Mouse (Mus musculus) megakaryocyte progenitor cell, adult 5-6 weeks (primary cell): Measurements from ENCODE around the gene Chn1. TPM values are rescaled to one million over a fixed set of nuclear protein-coding genes. Genes with fewer than 3 reads are reported as not detected.

Source experiments
- ATAC-seq: replicated peaks from 2 replicates; pipeline ENCODE4 v1.8.0; 2016; ENCODE audit warnings: mild to moderate bottlenecking, moderate TSS enrichment, inconsistent platforms; ENCODE audit not compliant: poor library complexity
- total RNA-seq, 2 experiments: library from RNA; stranded (forward) in 1 of 2; stranded (reverse) in 1 of 2; fragments of 157-497, 149-512 nt in 1 of 2; fragments of 200-1000 nt in 1 of 2; gene quantifications; 2 replicates each; pipeline versions ENCODE4 v1.2.3 to v1.2.4; 2015 to 2017

Chn1 gene
- total RNA-seq, 2 experiments from 2014 or later = 0.21 TPM; not detected in 1

DNA sequence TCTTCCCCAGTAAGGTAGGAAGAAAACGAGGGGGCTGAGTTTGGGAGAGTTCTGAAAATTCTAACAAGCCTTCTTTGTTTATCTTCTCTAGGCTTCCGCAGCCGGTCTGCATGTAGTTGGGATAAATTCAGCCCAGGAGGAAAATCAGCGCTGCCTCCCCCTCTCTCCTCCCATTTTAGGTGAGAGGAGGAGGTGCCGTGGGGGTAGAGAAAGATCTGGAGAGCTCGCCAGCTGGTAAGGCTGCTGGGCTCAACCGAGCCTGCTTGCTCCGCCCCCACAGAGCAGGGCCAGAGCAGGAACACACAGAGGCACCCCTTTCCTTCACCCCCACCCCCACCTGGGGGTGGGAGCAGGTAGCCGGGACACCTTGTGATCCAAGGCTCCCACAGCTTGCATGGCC, 178.4 kb downstream of the Chn1 start:
- ATAC-seq = no peak

- ATAC-seq = no peak
Measured at GRCm38 (mm10) chr2:73596326-73596725, 178.8 kb downstream of the Chn1 start.

- no peak for ATAC-seq
Measured at GRCm38 (mm10) chr2:73593101-73593439, 182.1 kb downstream of the Chn1 start.

GRCm38 (mm10) chr2:73592231-73593100, 182.7 kb downstream of the Chn1 start:
- peak; percentile 47; the same call in 1 of the 2 replicates for ATAC-seq

GRCm38 (mm10) chr2:73591246-73591645, 183.9 kb downstream of the Chn1 start:
- no peak for ATAC-seq

DNA sequence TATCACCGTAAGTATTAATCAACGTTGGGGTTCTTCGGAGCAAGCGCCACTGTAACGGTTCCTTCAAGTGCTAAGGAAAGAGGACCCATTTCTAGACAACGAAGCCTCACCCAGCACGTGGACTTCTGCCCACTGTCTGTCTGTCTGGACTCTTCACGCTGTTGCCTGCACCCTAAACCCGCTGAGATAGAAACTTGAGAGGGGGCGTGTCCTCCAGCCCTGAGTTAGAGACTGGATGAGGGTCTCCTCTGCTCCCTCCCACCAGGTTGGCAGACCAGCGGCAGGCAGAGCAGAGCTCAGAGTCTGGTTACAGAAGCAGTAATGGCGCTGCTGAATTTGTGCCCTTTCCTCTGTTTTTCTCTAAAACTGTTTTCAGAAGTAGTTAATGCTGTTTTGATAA, 185.0 kb downstream of the Chn1 start:
- ATAC-seq = no peak

GRCm38 (mm10) chr2:73588951-73589350, 186.2 kb downstream of the Chn1 start:
- no peak for ATAC-seq

- no peak for ATAC-seq
Measured at GRCm38 (mm10) chr2:73587109-73587506, 188.0 kb downstream of the Chn1 start.

GRCm38 (mm10) chr2:73586392-73587108, 188.6 kb downstream of the Chn1 start:
- ATAC-seq = no peak

DNA sequence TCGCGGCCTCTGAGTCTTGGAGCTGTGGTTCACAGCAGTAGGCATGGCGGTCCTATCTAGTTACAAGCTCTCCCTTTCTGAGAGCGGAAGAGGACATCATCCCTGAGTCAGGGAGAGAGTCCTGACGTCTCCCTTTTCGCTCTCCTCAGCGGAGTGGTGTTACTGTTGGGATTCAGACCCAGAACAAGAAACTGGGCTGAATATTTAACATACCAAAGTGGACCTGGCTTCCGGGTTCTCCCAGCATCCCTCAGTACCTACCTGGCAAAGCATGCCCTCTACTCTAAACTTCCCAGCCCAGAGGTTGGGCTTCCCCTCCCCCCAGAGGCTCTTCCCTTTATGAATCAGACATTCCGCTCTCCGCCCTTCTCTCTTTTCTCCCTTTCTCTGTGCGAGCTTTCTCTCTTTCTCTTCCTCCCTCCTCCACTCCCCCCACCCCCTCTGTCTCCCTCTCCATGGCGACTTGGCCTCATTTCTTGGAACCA, 189.8 kb downstream of the Chn1 start:
- no peak for ATAC-seq

DNA sequence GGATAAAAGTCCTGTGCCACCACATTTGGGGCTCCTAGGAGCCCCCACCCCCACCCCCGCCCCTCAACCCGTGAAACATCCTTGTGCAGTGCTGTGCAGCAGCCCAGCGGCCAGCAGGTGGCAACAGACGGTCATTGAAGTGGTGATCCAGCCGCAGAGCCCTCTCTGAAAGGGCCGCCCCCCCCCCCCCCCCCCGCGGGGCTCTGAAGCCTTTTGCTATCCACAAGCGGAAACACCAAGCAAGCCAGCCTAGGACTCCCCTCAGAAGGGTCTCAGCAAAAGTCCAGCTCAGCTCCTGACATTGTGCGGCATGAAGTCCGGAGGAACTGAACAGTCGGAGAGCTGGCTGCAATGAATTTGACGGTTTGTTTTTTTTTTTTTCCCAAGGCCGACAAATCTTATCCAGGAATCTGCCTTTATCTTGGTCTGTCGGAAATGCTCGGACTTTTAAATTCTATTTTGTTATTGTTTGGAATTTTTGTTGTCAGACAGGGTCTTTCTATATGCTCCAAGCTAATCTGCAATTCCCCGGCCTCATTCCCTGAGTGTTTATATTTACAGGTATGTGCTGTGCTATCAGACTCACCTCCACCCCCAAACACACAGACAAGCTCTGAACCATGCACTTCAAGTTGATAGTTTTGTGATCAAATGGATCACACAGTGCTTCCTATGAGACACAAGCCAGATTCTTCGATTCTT, 190.3 kb downstream of the Chn1 start:
- ATAC-seq = peak; percentile 95

DNA sequence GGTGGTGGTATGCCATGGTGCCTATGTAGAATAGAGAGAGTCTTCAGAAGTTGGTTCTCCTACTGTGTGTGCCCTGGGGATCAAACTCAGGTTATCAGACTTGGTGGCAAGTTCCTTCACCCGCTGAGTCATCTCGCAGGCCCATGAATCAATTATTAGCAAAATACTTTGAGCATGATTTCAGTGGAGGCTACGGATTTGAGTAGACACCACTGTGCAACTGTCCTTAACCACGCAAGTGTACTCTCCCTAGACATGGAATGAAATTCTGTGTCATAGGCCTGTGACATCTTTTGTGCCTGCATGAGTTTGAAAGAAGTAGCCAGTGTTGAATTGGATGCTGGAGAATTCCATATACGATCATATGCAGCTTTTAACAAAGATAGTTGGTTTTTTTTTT, 194.4 kb downstream of the Chn1 start:
- no peak for ATAC-seq

DNA sequence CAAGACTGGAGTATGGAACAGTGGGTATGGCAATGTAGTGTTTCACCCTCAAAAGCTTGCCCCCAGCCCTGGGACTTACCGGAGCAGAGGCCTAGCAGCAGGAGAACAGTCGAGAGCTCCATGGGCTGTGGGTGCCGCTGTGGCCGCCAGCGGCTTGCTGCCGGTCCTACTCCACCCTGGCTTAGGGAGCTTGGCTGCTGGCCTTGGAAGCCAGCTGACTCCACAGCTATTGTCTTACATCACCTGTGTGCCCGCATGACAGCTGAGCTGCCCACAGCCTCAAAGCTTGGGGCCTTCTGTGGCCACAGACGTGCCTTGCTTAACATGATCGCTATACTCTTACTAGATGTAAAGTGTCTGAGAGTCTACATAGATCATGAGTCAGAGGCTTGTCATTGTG, 195.0 kb downstream of the Chn1 start, which contains the start of gene Chrna1:
Gene Chrna1 (minus strand): TSS at position 173 of the 400 bp plus-strand sequence.
- ATAC-seq = no peak

GRCm38 (mm10) chr2:73579168-73579567, 196.0 kb downstream of the Chn1 start:
- ATAC-seq = no peak

DNA sequence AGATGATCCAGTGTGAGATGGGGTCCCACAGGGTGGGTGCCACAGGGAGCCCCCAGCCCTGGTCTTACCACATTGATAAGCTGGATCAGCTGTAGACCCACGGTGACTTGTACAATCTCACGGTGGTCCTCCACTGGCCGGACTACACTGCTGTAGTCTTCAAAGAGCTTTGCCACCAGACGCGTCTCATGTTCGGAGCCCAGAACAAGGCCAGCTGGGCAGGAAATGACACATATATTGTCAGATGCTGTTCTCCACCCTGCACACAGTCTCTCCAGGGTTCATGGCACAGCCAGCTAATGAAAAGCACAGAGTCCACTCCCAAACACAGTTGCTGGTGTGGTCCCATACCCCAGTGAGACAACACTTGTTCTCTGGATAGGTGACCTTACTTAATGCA, 200.7 kb downstream of the Chn1 start:
- ATAC-seq = no peak

GRCm38 (mm10) chr2:73573556-73573955, 201.6 kb downstream of the Chn1 start:
- ATAC-seq = no peak

DNA sequence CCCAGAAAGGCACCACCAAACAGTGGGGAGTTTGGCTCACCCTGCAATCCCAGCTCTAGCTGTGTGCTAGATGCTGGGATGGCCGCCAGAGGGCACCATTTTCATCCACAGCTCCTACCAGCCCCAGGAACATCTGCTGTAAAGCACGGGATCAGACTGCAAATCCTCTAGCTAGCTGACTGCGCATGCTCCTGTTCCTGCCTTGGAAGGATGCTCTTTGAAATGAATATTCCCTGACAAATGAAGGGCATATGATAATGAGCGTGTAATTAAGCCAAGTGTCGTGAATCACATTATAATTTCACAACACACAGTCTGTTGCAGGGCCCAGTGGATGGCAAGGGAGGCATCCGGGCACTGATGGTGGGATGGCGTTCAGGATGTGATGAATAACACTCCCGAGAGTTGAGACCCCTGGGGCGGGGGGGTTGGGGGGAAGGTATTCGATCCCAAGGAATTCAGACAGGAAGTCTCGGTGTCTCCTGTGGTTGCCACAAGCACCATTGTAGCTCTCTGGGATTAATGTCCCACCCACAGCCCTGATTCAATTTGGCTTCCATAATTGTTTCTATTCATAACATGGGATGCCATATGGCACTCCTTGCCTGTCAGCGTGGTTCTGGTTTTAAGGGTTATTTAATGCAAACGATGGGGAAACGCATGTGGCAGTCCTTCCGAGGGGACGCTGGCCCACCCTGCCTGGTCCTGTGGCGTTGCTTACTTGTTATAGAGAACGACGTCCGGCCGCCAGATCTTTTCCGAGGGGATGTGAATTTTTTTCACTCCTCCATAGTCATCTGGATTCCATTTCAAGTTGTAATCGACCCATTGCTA, 202.4 kb downstream of the Chn1 start:
- peak; percentile 92 for ATAC-seq

GRCm38 (mm10) chr2:73571901-73572300, 203.2 kb downstream of the Chn1 start:
- ATAC-seq = no peak

DNA sequence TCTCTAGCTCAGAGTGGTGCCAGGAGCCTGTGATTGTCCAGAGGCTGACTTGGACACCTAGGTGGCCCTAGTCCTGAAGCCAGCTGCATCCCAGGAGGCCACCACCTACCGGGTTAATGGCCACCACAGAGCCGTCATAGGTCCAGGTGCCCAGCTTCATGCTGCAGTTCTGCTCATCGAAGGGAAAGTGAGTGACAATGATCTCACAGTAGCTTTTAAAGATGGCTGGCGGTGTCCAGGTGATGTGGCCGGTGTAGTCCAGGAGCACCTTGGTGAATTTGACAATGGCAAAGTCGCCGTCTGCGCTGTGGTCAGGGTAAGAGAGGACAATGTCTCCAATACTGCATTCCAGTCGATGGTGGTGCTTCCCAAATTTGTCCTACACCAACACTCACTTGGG, 203.8 kb downstream of the Chn1 start:
- no peak for ATAC-seq

GRCm38 (mm10) chr2:73566989-73567605, 208.0 kb downstream of the Chn1 start:
- peak; percentile 98 for ATAC-seq
